Mouse (Mus musculus) layer of hippocampus, adult 18-20 months (tissue): ENCODE measurements around the gene Gm20509. TPM values are rescaled to one million over a fixed set of nuclear protein-coding genes. Genes with fewer than 3 reads are reported as not detected.
"Not testable (repeated sequence)": the region's sequence is repeated elsewhere in the genome, so short reads cannot be mapped to it uniquely, and the experiment has no call there.

Experiments used
- DNase-seq, 2 experiments: peaks; one replicate each; pipeline ENCODE4 v3.0.0; 2022; ENCODE audit warnings: low spot score in 2 of 2
- long read RNA-seq: library from polyadenylated mRNA; stranded (forward); transcript quantifications from one replicate; pipeline ENCODE4 v2.0.0, GENCODE M21; 2021
- total RNA-seq, 2 experiments: library from RNA; stranded (reverse); gene quantifications; 2 replicates each; pipeline ENCODE4 v1.2.3; 2021

Gene Gm20509
- 1 to 10 TPM; 1.0 to 1.1 TPM for total RNA-seq
- long read RNA-seq, partial matches to known transcripts = 0 of 1 reads
- long read RNA-seq, other reads (novel, unspliced or antisense) = 1 of 1 reads

DNA sequence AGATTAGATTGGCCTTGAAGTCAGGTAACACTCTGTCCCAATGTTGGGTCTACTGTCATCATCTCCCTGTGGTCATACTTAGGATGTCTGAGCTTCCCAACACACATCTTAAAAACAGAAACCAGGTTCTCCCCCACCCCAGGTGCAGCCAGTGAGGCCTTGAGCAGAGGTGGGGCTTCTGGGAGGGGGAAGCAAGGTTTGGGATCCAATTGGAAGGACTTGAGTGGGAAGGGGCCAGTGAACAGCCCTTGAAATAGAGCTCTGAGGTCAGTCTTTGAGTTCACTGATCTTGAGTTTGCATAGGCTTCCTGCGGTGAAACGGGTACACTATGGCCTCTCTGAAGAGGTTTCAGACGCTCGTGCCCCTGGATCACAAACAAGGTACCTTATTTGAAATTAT lies at the start of gene Gm20509:
Gm20509 (plus strand) TSS at position 290 of the 400 bp plus-strand sequence.
- no peak for DNase-seq

DNA sequence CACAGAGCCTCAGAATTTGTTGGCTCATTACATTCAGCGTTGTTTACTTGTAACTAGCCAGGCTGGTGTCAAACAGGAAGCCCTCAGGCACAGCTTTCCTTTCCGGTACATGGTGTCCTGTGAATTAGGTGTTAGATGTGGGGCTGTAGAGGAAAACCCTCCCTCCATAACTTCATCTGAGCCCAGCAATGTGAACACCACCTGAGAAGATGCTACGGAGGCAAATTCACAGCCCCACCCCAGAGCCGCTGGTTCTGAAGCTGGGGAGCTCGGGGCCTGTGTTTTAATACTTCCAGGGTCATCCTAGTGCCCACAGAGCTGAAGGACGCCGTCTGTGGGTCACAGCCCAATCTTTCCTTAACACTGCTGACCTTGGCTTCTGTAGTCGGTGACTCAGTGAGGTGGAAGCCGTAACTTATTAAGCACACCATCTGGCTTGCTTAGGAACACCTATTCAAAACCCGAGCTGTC lies 46.8 kb upstream of the Gm20509 start:
- DNase-seq = no peak

DNA sequence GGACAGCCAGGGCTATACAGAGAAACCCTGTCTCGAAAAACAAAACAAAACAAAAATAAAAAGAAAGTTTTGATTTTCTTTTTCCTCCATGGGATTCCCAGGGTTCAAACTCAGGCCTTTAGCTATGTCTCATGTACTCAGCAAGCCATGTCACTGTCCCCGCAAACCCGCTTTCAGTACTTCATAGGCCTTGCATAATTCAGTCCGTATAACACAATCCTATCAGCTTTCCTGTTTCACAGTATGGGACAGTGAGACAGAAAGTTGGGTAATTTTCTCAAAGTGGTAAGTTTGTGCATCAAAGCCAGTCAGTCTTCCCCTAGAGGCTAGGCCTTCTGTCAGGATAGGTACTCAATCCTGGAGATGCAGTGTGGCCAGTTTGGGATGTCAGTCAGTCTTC lies 43.0 kb upstream of the Gm20509 start:
- DNase-seq = no peak

DNA sequence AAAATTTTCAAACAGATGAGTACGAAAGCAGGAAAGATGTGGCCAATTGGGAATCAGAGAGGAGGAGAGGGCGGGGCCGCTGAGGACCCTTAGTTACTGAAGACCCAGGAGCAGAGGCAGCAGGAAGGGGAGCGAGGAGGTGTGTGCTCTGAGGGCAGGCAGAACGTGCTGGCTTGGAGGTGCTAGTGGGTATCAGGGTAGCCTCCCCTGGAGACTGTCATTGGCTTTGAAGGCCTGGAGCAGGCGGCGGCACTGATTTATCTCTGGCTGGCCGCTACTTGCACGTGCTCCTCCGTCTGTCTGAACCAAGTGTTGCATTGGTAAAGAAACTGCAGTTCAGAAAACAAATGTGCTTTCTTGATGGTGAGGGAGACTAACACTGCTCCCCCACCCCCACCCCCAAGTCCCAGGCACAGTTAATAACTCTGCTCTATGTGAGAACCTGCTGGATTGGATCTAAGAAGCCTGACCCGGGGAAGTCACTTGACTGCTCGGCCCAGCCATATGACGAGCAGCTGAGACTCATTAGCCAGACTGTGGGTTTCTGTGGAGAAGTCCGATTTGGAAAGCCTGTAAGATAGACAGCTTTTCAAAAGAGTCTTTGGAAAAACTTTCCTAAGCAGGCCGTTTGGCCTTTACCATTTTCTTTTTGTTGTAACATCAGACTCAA lies 38.5 kb upstream of the Gm20509 start:
- no peak for DNase-seq

DNA sequence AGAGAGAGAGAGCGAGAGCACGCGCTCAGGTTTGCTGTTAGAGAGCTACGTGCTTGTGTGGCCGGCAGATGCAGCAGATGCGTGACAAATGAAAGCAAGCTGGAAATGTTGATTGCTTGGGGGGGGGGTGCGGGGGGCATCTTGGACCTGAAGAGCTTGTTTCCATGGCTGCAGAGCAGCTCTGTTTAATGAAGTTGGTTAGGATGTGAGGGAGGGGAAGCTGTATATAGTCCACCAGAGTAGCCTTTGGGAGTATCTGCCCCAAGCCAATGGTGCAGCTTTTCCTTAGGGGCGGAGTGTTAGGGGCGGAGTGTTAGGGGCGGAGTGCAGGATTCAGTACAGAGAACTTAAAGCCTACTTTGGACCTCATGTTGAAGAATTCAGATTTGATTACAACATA lies 35.2 kb upstream of the Gm20509 start:
- DNase-seq = no peak

DNA sequence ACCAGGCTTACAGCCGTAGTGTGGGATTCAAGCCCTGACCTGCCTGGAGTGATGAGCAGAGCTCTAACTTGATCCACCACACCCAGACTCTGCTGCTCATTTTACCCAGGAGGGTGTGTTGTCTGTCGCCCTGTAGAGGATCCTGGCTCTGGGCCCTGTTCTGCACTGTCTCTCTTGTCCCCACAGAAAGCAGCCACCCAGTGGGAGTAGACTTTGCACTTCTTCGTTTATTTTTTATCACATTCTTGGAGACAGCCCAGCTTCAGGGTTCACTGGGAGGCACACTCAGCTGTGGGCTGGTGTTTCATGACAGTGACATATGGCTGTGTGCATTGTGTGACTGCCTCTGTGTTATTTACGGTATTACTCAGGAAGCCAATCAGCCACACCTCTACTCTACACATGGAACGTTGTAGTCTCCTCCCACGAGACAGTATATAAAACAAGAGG lies 34.0 kb upstream of the Gm20509 start:
- peak; percentile 25 to 54 for DNase-seq

DNA sequence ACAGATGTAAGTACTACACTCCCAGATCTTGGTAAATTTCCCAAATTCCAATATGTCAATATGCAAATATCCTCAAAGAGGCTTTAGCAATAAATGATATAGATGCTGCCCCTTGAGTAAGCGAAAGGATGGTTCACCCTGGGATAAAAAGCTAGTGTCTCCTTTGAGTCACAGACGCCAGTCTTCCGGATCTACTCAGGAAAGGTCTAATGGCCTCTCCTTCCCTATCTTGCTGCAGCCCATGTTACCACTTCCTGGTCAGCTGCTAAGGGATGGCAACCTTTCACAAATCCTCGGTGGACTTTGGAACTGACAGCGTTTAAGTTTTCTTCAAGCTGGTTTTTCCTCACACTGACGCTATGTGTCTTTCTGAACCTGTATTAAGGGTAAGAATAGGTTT lies 33.6 kb upstream of the Gm20509 start:
- DNase-seq = no peak

DNA sequence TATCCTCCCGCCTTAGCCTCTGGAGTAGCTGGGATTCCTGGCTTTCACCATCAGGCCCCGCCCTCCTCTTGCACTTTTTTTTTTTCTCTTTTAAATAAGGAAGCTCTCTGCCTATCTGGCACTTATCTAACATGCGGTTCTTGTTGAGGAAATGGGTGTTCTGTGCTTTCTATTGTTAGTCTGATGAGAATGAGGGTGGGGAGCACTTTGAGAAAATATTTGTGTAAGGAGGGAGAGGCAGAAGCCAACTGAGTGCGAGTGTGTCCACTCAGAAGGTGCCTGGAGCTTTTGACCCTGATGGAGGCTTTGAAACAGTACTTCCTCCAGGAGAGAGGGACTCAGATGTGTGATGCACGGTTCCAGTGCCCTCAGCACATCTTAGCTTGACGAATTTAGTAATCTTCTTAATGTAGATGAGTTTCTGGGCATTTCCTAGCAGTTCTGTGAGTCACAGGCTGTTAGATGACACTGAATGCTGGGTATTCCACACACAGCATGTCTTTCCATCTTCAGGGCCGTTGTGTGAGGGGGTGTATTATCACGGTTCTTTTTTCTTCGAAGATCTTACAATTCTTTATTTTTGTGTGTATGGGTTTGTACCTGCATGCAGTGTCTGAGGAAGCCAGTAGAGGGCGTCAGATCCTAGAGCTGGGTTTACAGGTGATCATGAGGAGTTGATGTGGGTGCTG lies 31.2 kb upstream of the Gm20509 start:
- DNase-seq = no peak

DNA sequence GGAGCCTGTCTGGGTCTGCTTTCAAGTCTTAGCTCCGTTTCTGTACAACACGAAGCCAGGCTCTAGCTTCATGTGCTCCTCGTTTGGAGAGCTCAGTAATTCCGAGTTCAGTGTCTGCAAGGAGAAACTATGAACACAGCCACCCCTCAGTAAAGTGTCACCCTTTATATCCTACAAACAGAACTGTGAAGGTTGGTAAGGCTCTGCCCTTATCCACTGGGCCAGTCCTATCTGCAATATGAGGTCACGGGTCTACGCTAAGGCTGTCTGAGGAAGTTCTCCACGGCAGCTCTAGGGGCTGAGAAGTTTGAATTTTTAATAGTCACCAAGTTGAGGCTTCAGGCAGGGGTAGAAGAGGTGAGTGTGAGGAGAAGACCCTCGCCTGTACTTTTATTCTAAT lies 29.8 kb upstream of the Gm20509 start:
- DNase-seq = no peak

DNA sequence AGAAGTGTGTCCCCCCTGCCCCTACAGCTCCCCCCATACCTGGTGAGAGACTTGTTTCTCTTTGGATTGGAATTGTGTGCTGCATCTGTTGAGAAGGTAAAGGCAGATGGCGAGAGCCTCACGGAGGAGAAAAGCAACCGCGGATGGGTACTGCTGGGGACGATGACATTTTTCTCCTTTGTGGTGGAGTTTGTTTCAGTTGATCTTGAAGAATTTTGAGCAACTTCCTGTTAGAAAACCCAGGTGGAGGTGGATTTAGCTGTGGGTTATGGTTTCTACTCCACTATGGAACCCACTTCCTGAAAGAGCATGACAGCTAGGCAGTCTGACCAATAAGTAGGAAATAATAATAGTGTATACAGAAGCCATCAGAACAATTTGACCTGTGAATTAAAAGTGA lies 29.1 kb upstream of the Gm20509 start:
- DNase-seq = no peak

DNA sequence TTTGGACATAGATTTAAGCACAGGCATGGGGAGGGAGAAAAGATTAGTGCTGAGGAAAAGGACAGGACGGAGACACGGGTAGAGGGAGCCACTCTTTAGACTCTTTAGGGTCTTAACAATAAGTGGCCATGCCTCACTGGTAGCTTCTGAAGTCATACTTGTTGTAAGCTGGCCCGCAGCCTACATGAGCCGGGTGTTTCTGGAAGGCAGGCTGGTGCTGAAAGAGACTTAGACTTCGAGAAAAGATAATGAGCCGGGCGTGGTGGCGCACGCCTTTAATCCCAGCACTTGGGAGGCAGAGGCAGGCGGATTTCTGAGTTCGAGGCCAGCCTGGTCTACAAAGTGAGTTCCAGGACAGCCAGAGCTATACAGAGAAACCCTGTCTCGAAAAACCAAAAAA lies 22.9 kb upstream of the Gm20509 start:
- not testable (repeated sequence) for DNase-seq

DNA sequence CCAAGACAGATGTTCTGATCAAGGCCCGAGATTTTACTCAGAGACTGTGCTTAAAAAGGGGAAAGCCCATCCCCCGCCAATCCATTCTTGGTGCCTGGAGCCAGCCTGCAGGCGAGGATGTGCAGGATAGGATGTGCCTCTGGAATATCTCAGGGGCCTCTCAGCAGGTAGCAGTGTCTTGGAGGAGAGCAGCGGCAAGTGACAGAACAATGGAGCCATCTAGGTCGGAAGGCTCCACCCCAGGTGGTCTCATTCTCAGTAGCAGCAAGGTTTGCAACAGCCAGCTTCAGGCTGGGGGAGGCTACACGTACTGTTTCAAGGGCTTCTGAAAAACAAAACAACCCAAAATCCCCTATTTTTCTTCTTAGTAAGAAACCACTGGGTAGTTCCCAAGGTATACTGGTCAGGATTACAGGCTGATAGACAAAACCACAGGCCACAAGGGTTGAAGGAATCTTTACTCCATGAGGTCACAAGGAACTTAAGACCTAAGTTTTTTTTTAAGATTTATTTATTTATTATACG lies 22.4 kb upstream of the Gm20509 start:
- no peak for DNase-seq

DNA sequence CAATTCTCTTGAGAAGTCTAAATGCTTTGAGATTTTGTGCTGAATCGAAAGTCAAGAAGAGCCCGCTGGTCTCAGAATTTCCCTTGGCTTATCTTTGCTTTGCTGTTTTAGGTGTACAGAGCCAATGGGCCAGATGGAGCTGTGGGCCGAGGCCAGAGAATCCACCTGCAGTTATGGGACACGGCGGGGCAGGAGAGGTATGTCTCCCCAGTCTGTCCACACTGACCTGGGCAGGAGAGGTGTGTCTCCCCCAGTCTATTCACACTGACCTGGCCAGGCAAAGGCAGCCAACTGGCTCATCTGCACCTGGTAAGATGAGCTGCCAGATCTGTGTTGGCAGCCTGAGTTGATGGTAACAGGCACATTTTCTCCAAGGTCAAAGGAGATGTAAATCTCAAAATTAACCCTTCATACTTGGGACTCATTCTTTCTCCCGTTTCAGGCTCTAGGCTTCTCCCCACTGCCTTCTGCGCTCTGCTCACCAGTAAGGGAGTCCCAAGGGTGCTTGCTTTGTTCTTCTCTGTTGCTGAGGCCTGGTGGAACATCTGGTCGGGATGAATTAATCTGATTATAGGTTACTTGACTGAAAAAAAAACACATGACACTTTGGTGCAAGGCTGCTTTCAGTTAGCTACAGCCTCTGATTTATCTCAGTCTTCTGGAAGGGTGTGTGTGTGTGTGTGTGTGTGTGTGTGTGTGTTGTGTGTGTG lies 19.8 kb upstream of the Gm20509 start:
- DNase-seq = no peak

DNA sequence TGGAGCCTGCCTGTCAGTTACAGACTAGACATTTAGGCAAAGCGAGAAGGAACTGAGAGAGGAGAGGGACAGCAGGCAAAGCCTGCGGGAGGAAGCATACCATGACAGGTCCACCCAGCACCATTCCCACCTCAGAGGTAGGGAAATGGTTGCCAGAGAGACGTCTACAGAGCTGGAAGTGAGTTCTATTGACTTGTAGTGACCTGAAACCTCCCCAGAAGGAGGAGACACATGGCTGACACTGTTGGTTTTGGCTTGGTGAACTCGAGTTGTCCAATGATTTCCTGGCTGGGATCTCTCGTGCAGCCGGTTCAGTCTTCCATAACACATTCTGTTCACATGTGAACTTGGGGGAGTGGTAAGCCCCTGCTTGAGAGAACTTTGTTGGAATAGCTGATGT lies 18.3 kb upstream of the Gm20509 start:
- DNase-seq = no peak

DNA sequence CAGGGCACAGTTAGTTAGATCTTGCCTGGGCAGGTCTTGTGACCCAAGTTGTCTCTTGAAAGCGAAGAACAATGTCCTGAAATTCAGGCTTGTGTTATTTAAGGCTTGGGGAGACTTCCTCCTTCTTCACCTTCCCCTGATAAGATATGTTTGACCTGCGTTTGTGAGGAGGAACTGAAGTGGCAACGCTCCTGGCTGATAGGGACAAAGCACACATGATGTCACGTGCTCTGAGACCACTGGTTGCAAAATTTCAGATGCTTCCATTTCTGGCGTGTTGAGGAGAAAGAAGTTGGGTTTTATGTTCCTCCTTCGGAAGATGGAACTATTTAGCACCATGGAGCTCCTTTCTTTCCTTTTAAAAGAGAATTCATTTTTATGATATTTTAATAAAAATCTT lies 16.4 kb upstream of the Gm20509 start:
- no peak for DNase-seq

DNA sequence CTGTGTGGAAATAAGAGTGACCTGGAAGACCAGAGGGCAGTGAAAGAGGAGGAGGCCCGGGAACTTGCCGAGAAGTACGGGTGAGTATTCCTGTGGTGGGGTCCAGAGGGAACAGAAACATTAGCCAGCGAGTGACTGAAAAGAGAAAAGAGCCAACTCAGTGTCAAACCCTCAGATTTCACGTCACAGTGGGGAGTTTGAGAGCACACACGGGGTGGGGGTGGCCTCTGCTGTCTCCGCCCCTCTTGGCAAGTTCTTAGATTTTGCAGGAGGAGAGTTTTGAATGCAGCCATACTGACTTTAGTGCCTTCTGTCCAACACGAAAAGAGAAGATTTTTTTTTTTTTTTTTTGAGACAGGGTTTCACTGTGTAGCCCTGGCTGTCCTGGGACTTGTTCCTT lies 15.1 kb upstream of the Gm20509 start:
- no peak for DNase-seq

DNA sequence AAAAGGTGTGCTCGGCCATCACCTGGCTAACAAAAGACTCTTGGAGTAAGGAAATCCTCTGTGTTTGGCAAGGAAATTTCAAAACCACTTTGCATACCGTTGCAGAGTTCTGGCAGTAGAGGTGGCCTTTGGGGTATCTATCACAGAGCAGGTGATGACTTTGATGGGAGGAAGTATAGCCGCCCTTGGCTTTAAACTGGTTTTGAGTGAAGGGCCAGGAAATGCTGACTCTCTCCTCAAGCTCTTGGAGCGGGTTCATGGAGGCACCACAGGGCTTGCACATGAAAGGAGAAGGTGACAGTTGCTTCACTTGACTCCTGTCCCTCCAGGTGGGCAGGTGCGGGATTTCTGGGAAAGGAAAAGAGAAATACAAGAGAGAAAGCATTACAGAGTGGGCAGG lies 14.7 kb upstream of the Gm20509 start:
- no peak for DNase-seq

DNA sequence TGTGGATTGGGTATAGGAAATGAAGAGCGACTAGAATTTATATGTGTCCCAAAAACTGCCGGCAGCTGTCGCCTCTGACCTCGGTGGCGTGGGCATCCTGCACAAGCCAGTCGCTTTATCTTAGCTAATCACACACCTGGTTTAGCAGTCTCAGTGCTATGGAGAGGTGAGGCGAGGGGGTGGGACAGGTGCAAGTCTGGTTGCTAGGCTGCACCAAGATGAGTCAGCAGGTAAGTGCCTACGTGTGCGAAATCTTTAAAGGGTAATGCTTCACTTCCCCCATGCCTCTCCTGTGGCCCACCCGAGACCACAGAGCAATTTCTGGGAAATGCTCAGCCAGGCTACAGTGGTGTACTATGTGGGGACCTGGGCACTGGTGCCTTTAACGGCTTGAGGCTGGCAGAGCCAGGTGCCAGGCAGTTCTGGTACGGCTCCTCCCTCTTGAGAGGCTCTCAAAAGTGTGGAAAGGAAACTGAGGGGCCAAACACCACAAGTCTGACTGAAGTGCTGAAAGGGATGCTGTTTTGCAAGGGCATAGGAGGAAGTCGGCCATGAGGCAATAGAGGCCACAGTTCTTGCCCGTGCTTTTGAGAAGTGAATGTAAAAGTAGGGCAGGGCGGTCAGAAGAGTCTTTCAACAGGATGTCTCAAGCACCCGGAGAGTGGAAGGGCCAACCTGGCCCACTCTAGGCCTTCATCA lies 12.9 kb upstream of the Gm20509 start:
- DNase-seq = no peak

DNA sequence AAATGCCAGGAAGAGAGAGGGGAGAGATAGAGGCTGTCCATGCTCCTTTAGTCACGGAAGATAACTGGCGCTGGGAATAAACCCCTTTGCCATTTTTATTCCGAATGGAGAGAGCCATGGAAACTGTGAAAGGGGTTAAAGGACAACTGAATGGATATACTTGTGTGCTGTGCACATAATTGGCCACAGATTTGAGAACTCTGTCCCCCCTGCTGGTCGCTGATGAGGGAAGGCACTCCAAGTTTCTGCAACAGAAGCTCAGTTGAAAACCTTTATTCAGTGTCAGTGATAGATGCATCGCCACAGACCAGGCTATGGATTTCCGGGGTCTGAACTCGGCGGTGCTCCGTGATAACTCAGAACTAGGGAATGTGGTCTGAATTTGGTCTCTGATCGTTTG lies 12.1 kb upstream of the Gm20509 start:
- DNase-seq = no peak

DNA sequence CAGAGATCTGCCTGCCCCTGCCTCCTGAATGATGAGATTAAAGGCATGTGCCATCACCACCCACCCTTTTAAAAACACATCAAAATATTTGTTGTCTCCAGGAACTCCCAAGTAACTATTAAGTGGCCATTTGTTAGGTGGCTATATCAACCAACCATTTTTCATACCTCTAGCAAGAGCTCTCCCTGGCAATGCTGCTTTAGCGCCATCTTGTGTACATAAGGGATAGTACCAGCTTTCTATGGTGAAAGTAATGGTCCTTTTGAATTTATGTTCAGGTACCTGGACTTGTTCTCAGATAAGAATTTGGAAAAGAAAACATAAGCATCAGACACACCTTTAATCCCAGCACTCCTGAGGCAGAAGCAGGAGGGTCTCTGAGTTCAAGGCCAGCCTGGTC lies 10.5 kb upstream of the Gm20509 start:
- DNase-seq = peak in 1 of 2 experiments; percentile 75

DNA sequence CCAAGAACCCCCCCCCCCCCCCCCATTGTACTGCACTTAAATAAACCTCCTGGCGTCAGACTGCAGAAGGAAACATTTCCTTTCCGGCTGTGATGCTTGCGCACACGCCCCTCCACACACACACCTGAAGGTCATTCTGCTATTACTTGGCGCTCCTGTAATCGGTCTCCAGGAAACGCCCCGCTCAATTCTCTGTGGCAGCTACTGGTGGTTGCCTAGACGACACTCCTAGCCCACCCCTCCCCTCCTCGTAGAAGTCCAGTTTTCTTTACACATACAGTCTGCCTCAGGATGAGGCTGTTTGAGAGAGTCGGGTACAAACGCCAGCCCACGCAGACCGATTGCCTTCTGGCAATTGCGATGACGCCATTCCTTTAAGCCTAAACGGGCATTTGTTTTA lies 7.7 kb upstream of the Gm20509 start:
- DNase-seq = peak in 1 of 2 experiments; percentile 46
